Mouse (Mus musculus): Measurements from ENCODE around the gene Tma16. TPM values are rescaled to one million over a fixed set of nuclear protein-coding genes. Genes with fewer than 3 reads are reported as not detected.

Tma16 gene
- total and polyA plus RNA-seq, 2 experiments from 2014 or later = 2.6 to 5.3 TPM

DNA sequence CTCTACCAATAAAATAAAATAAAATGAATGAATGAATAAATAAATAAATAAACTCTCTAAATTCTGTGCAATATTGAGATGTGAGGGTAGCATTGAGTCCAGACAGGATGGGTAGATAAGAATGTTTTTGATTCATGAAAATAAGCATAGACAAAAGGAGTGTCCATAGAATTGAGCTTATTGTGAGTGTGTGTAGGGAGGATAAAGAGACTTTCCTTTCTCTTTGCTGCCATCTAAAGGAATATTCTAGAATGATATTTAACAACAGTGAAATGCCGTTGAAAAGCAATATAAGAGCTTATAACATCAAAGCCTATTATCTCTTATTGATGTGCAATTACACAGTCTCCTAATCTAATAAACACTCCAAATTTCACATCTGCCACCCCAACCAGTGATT lies 45.2 kb downstream of the Tma16 start:
- TF ChIP-seq CTCF (IDR thresholded peaks at IDR 0.05; ENCODE audit: low read depth) = peak; percentile 47
- no peak for TF ChIP-seq EP300 (IDR thresholded peaks at IDR 0.05; ENCODE audit: low read depth)
- Histone ChIP-seq H3K9ac (replicated peaks; ENCODE audit: low read depth, low read length) (no peak overlapping the region), H3K27ac (ENCODE audit: low read depth) (no peak overlapping the region), H3K4me3 (ENCODE audit: low read depth, low read length) (no peak overlapping the region), H3K4me2 (ENCODE audit: low read depth, low read length) (no peak overlapping the region), H3K36me3 (replicated peaks; ENCODE audit: control insufficient read depth, insufficient read depth, low read length) (no peaks in the 10 kb centered on the region), H3K9me3 (replicated peaks; ENCODE audit: control insufficient read depth, low read length) (no peaks in the 10 kb centered on the region), H3K4me1 (ENCODE audit: control insufficient read depth, insufficient read depth) (no peaks in the 10 kb centered on the region), H3K27me3 (ENCODE audit: control insufficient read depth, insufficient read depth, low read length) (no peaks in the 10 kb centered on the region)
- ATAC-seq (ENCODE audit: insufficient read depth, low read depth) (no peak), DNase-seq (ENCODE audit: low spot score) (peak; percentile 32)
- WGBS = 8% methylated on average over 1 of the region's 1 CpGs

DNA sequence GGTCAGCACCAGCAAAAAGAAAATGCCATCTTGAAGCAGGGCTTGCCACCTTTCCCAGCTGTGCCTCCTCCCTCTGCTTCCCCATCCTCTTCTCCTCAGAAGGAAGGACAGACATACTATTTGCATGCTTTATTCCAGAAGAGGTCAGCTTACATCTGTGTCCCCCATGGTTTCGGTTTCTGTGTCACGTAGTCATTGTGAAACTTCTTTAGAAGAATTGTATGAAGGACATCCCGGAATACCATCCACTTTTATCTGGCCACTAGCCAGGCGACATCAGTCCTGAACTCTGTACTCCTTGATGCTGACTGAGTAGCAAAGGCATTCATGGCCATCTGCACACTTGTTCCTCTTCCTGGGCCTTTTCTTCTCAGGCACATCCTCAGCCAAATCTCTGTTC lies 47.9 kb downstream of the Tma16 start:
- TF ChIP-seq CTCF (IDR thresholded peaks at IDR 0.05; ENCODE audit: low read depth) (no peak), EP300 (IDR thresholded peaks at IDR 0.05; ENCODE audit: low read depth) (no peak)
- 53% methylated on average over 4 of the region's 4 CpGs for WGBS
- no peak for ATAC-seq (ENCODE audit: insufficient read depth, low read depth)
- no peak overlapping the region for H3K9ac ChIP-seq (replicated peaks; ENCODE audit: low read depth, low read length)
- H3K4me1 ChIP-seq (ENCODE audit: control insufficient read depth, insufficient read depth) = no peaks in the 10 kb centered on the region
- H3K27me3 ChIP-seq (ENCODE audit: control insufficient read depth, insufficient read depth, low read length) = no peaks in the 10 kb centered on the region
- H3K4me2 ChIP-seq (ENCODE audit: low read depth, low read length) = no peak overlapping the region
- no peaks in the 10 kb centered on the region for H3K9me3 ChIP-seq (replicated peaks; ENCODE audit: control insufficient read depth, low read length)
- no peak for DNase-seq (ENCODE audit: low spot score)
- H3K27ac ChIP-seq (ENCODE audit: low read depth) = no peak overlapping the region
- no peaks in the 10 kb centered on the region for H3K36me3 ChIP-seq (replicated peaks; ENCODE audit: control insufficient read depth, insufficient read depth, low read length)
- H3K4me3 ChIP-seq (ENCODE audit: low read depth, low read length) = no peak overlapping the region

DNA sequence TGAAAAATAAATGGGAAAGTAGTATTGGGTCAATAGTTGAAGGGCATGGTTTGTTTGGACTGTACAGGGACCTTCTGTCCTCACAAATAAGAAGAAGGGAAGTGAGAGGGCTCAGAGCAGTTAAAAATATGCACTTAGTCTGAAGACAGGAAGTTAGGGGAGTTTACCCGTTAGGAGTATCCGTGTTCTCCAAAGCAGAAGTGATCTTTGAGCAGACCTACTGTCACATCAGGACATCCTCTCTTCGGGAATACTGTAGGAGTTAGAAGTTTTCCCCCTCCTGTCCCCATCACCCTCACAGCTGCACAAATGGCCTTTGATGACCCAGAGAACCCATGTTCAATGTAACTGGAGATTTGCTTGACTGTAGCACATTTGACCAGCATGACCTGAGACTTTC lies 48.4 kb downstream of the Tma16 start:
- ATAC-seq (ENCODE audit: insufficient read depth, low read depth) = no peak
- Histone ChIP-seq H3K4me2 (ENCODE audit: low read depth, low read length) (no peak overlapping the region), H3K9ac (replicated peaks; ENCODE audit: low read depth, low read length) (no peak overlapping the region), H3K9me3 (replicated peaks; ENCODE audit: control insufficient read depth, low read length) (no peaks in the 10 kb centered on the region), H3K4me3 (ENCODE audit: low read depth, low read length) (no peak overlapping the region), H3K36me3 (replicated peaks; ENCODE audit: control insufficient read depth, insufficient read depth, low read length) (no peaks in the 10 kb centered on the region), H3K27me3 (ENCODE audit: control insufficient read depth, insufficient read depth, low read length) (no peaks in the 10 kb centered on the region), H3K27ac (ENCODE audit: low read depth) (no peak overlapping the region), H3K4me1 (ENCODE audit: control insufficient read depth, insufficient read depth) (no peaks in the 10 kb centered on the region)
- no peak for DNase-seq (ENCODE audit: low spot score)
- no peak for TF ChIP-seq CTCF (IDR thresholded peaks at IDR 0.05; ENCODE audit: low read depth)
- no peak for TF ChIP-seq EP300 (IDR thresholded peaks at IDR 0.05; ENCODE audit: low read depth)
- WGBS = 44% methylated on average over 3 of the region's 3 CpGs

DNA sequence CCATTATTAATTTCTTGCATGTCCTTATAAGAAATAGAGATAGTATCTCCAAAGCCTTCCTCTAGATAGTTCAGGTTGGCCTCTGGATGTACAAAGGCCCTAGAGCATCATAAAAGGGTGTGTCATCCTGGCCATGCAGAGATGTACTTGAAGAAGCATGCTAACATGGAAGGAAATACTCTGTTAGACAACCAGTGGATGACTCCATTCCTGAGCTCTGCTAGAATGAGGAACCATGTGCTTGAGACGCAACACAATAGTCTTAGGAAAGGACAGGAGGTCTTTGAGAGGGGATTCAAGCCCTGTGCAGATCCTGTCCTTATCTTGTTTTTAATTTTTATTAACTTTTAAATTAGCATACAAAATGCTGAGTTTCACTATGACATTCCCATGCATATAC lies 49.5 kb downstream of the Tma16 start:
- Histone ChIP-seq H3K9ac (replicated peaks; ENCODE audit: low read depth, low read length) (no peak overlapping the region), H3K4me1 (ENCODE audit: control insufficient read depth, insufficient read depth) (no peaks in the 10 kb centered on the region), H3K36me3 (replicated peaks; ENCODE audit: control insufficient read depth, insufficient read depth, low read length) (no peaks in the 10 kb centered on the region), H3K27ac (ENCODE audit: low read depth) (no peak overlapping the region), H3K4me2 (ENCODE audit: low read depth, low read length) (no peak overlapping the region), H3K27me3 (ENCODE audit: control insufficient read depth, insufficient read depth, low read length) (no peaks in the 10 kb centered on the region), H3K4me3 (ENCODE audit: low read depth, low read length) (no peak overlapping the region), H3K9me3 (replicated peaks; ENCODE audit: control insufficient read depth, low read length) (no peaks in the 10 kb centered on the region)
- DNase-seq (ENCODE audit: low spot score) (no peak), ATAC-seq (ENCODE audit: insufficient read depth, low read depth) (no peak)
- TF ChIP-seq CTCF (IDR thresholded peaks at IDR 0.05; ENCODE audit: low read depth) = no peak
- TF ChIP-seq EP300 (IDR thresholded peaks at IDR 0.05; ENCODE audit: low read depth) = no peak
- 90% methylated on average over 1 of the region's 1 CpGs for WGBS

DNA sequence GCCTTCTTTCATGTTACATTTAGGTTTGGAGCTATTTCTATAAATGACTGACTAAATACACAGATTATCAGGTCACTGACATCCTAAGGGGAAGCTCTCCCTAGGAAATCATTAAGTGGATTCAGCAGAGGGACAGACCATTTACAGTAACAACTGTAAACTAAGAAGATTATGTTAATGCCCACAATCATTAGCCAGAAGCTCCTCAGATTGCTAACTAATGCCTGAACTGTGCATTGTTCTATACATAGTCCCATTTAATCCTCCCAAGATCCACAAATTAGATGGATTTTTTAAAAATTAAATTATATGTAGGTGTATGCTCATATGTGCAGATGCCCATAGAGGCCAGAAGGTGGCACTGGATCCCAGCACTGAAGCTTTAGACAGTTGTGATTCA lies 52.8 kb downstream of the Tma16 start:
- Histone ChIP-seq H3K4me1 (ENCODE audit: control insufficient read depth, insufficient read depth) (no peaks in the 10 kb centered on the region), H3K27me3 (ENCODE audit: control insufficient read depth, insufficient read depth, low read length) (no peaks in the 10 kb centered on the region), H3K4me2 (ENCODE audit: low read depth, low read length) (no peak overlapping the region), H3K4me3 (ENCODE audit: low read depth, low read length) (no peak overlapping the region), H3K9me3 (replicated peaks; ENCODE audit: control insufficient read depth, low read length) (no peaks in the 10 kb centered on the region), H3K27ac (ENCODE audit: low read depth) (no peak overlapping the region), H3K36me3 (replicated peaks; ENCODE audit: control insufficient read depth, insufficient read depth, low read length) (no peaks in the 10 kb centered on the region), H3K9ac (replicated peaks; ENCODE audit: low read depth, low read length) (no peak overlapping the region)
- DNase-seq (ENCODE audit: low spot score) (no peak), ATAC-seq (ENCODE audit: insufficient read depth, low read depth) (no peak)
- TF ChIP-seq CTCF (IDR thresholded peaks at IDR 0.05; ENCODE audit: low read depth) (no peak), EP300 (IDR thresholded peaks at IDR 0.05; ENCODE audit: low read depth) (no peak)

GRCm38 (mm10) chr8:66430639-66431038 lies 55.7 kb downstream of the Tma16 start:
- WGBS = 47% methylated on average over 2 of the region's 2 CpGs
- DNase-seq (ENCODE audit: low spot score) (no peak), ATAC-seq (ENCODE audit: insufficient read depth, low read depth) (no peak)
- Histone ChIP-seq H3K27me3 (ENCODE audit: control insufficient read depth, insufficient read depth, low read length) (no peaks in the 10 kb centered on the region), H3K36me3 (replicated peaks; ENCODE audit: control insufficient read depth, insufficient read depth, low read length) (no peaks in the 10 kb centered on the region), H3K27ac (ENCODE audit: low read depth) (no peak overlapping the region), H3K9me3 (replicated peaks; ENCODE audit: control insufficient read depth, low read length) (no peaks in the 10 kb centered on the region), H3K4me1 (ENCODE audit: control insufficient read depth, insufficient read depth) (no peaks in the 10 kb centered on the region), H3K4me3 (ENCODE audit: low read depth, low read length) (no peak overlapping the region), H3K4me2 (ENCODE audit: low read depth, low read length) (no peak overlapping the region), H3K9ac (replicated peaks; ENCODE audit: low read depth, low read length) (no peak overlapping the region)
- TF ChIP-seq EP300 (IDR thresholded peaks at IDR 0.05; ENCODE audit: low read depth) (no peak), CTCF (IDR thresholded peaks at IDR 0.05; ENCODE audit: low read depth) (no peak)

Other genes starting within 250 kb of the Tma16 start
- not detected in 2 replicates for gene Tktl2, start 25.2 kb upstream of the Tma16 start, total RNA-seq (2014; rRNA removed; ENCODE audit: low replicate concordance)
- not detected in 2 replicates for gene Tktl2, start 25.2 kb upstream of the Tma16 start, polyA plus RNA-seq (2015; fragmentation: Nextera tagmentation; extraction: Ambion mirVana)
- gene Npy5r, start 201.6 kb upstream of the Tma16 start, total RNA-seq (2014; rRNA removed; ENCODE audit: low replicate concordance) = not detected in 2 replicates
- not detected in 2 replicates for gene Npy5r, start 201.6 kb upstream of the Tma16 start, polyA plus RNA-seq (2015; fragmentation: Nextera tagmentation; extraction: Ambion mirVana)
- 1.6 and 3.0 TPM in 2 replicates for gene Npy1r, start 210.7 kb upstream of the Tma16 start, total RNA-seq (2014; rRNA removed; ENCODE audit: low replicate concordance)
- gene Npy1r, start 210.7 kb upstream of the Tma16 start, polyA plus RNA-seq (2015; fragmentation: Nextera tagmentation; extraction: Ambion mirVana) = 2.5 and 3.5 TPM in 2 replicates

Measured in heart, postnatal 0 days (tissue).